Mouse (Mus musculus): Measurements from ENCODE around the gene Lrp6. TPM values are rescaled to one million over a fixed set of nuclear protein-coding genes. Genes with fewer than 3 reads are reported as not detected.

The Lrp6 gene
- polyA plus RNA-seq, 2 experiments = 6.2 to 6.9 TPM

DNA sequence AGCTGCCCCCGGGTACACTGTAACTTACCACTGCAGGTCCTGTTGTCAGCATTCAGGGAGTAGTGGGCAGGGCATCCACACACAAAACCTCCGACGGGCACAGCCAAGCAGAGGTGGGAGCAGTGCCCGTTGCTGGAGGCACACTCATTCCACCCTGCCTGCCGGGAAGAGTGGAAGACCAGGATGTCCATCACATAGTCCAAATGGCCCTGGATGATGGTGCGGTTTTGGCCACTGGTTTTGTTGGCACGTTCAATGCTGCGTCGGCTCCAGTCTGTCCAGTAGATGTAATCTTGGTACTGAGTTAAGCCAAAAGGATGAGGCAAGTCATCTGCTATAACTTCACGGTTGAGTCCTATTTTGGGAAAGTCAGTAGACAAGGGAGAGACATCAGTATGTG is 87.3 kb downstream of the Lrp6 start:
- ATAC-seq (ENCODE audit: insufficient read depth) (no peak), DNase-seq (ENCODE audit: low read depth in 3 of 3, low spot score in 3 of 3) (no peak)
- H3K36me3 ChIP-seq (replicated peaks; ENCODE audit: control insufficient read depth, insufficient read depth, low read depth) = peaks cover 5% of the 10 kb centered on the region
- no peak for TF ChIP-seq EP300 (IDR thresholded peaks at IDR 0.05; ENCODE audit: low read depth)
- TF ChIP-seq CTCF (IDR thresholded peaks at IDR 0.05; ENCODE audit: low read depth) = no peak
- no peak overlapping the region for H3K4me2 ChIP-seq (ENCODE audit: low read depth)
- H3K4me3 ChIP-seq (ENCODE audit: insufficient read depth in 1 of 2, low read depth in 2 of 2, low read length in 2 of 2) = no peak overlapping the region
- no peaks in the 10 kb centered on the region for H3K27me3 ChIP-seq (ENCODE audit: control insufficient read depth, insufficient read depth, low read length)
- no peak overlapping the region for H3K9ac ChIP-seq (replicated peaks)
- H3K27ac ChIP-seq = no peak overlapping the region
- WGBS (ENCODE audit: insufficient replicate concordance) = 82% methylated on average over 10 of the region's 10 CpGs
- no peaks in the 10 kb centered on the region for H3K9me3 ChIP-seq (ENCODE audit: control insufficient read depth, low read length)
- no peaks in the 10 kb centered on the region for H3K4me1 ChIP-seq (replicated peaks; ENCODE audit: control insufficient read depth in 2 of 2, insufficient read depth in 2 of 2, low read length in 1 of 2)

- ATAC-seq (ENCODE audit: insufficient read depth) (no peak), DNase-seq (ENCODE audit: low read depth in 3 of 3, low spot score in 3 of 3) (no peak)
- Histone ChIP-seq H3K36me3 (replicated peaks; ENCODE audit: control insufficient read depth, insufficient read depth, low read depth) (peaks cover 8% of the 10 kb centered on the region; the same call in 1 of the 2 replicates), H3K27me3 (ENCODE audit: control insufficient read depth, insufficient read depth, low read length) (no peaks in the 10 kb centered on the region), H3K4me3 (ENCODE audit: insufficient read depth in 1 of 2, low read depth in 2 of 2, low read length in 2 of 2) (no peak overlapping the region), H3K4me1 (replicated peaks; ENCODE audit: control insufficient read depth in 2 of 2, insufficient read depth in 2 of 2, low read length in 1 of 2) (peaks cover 0 to 6% of the 10 kb centered on the region in 2 experiments; a peak in 2 of 4 replicates), H3K4me2 (ENCODE audit: low read depth) (no peak overlapping the region), H3K9me3 (ENCODE audit: control insufficient read depth, low read length) (no peaks in the 10 kb centered on the region), H3K27ac (no peak overlapping the region), H3K9ac (replicated peaks) (no peak overlapping the region)
- WGBS (ENCODE audit: insufficient replicate concordance) = 84% methylated on average over 7 of the region's 7 CpGs
- TF ChIP-seq CTCF (IDR thresholded peaks at IDR 0.05; ENCODE audit: low read depth) (no peak), EP300 (IDR thresholded peaks at IDR 0.05; ENCODE audit: low read depth) (no peak)
Measured at GRCm38 (mm10) chr6:134473143-134473561, 93.6 kb downstream of the Lrp6 start.

DNA sequence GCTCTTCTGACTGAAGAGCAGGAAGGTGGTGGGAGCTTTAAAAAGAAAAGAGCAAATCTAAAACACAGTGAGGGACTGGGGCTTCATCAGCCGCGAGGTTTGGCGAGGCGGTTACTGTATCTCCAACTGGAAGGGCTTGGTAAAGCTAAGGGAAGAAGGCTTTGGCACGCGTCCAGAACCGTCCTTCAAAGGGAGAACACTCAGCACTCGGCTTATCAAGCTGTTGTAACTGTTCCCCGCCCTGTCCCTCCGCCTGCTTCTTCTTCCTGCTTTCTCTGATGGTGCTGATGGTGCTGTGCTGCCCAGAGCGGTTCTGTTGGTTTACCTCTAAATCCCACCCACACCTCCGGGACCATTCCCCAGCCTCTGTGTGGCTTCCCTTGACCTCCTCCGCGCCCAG is 95.9 kb downstream of the Lrp6 start:
- ATAC-seq (ENCODE audit: insufficient read depth) (peak; percentile 76), DNase-seq (ENCODE audit: low read depth in 3 of 3, low spot score in 3 of 3) (peak; percentile 36 to 47 (median 45))
- peaks cover 8% of the 10 kb centered on the region; the same call in 1 of the 2 replicates for H3K36me3 ChIP-seq (replicated peaks; ENCODE audit: control insufficient read depth, insufficient read depth, low read depth)
- no peak overlapping the region for H3K4me3 ChIP-seq (ENCODE audit: insufficient read depth in 1 of 2, low read depth in 2 of 2, low read length in 2 of 2)
- H3K27ac ChIP-seq = no peak overlapping the region
- peaks cover 0 to 6% of the 10 kb centered on the region in 2 experiments; a peak in 2 of 4 replicates for H3K4me1 ChIP-seq (replicated peaks; ENCODE audit: control insufficient read depth in 2 of 2, insufficient read depth in 2 of 2, low read length in 1 of 2)
- H3K4me2 ChIP-seq (ENCODE audit: low read depth) = no peak overlapping the region
- no peak for TF ChIP-seq EP300 (IDR thresholded peaks at IDR 0.05; ENCODE audit: low read depth)
- TF ChIP-seq CTCF (IDR thresholded peaks at IDR 0.05; ENCODE audit: low read depth) = no peak
- no peaks in the 10 kb centered on the region for H3K9me3 ChIP-seq (ENCODE audit: control insufficient read depth, low read length)
- H3K27me3 ChIP-seq (ENCODE audit: control insufficient read depth, insufficient read depth, low read length) = no peaks in the 10 kb centered on the region
- H3K9ac ChIP-seq (replicated peaks) = no peak overlapping the region
- WGBS (ENCODE audit: insufficient replicate concordance) = 38% methylated on average over 14 of the region's 14 CpGs

- Histone ChIP-seq H3K4me3 (ENCODE audit: insufficient read depth in 1 of 2, low read depth in 2 of 2, low read length in 2 of 2) (no peak overlapping the region), H3K27ac (no peak overlapping the region), H3K9ac (replicated peaks) (no peak overlapping the region), H3K4me2 (ENCODE audit: low read depth) (no peak overlapping the region), H3K36me3 (replicated peaks; ENCODE audit: control insufficient read depth, insufficient read depth, low read depth) (peaks cover 12% of the 10 kb centered on the region; the same call in 1 of the 2 replicates), H3K4me1 (replicated peaks; ENCODE audit: control insufficient read depth in 2 of 2, insufficient read depth in 2 of 2, low read length in 1 of 2) (peaks cover 0 to 6% of the 10 kb centered on the region in 2 experiments; a peak in 2 of 4 replicates), H3K27me3 (ENCODE audit: control insufficient read depth, insufficient read depth, low read length) (no peaks in the 10 kb centered on the region), H3K9me3 (ENCODE audit: control insufficient read depth, low read length) (no peaks in the 10 kb centered on the region)
- 91% methylated on average over 2 of the region's 2 CpGs for WGBS (ENCODE audit: insufficient replicate concordance)
- TF ChIP-seq EP300 (IDR thresholded peaks at IDR 0.05; ENCODE audit: low read depth) (no peak), CTCF (IDR thresholded peaks at IDR 0.05; ENCODE audit: low read depth) (no peak)
- no peak for ATAC-seq (ENCODE audit: insufficient read depth)
- DNase-seq (ENCODE audit: low read depth in 3 of 3, low spot score in 3 of 3) = no peak
Measured at GRCm38 (mm10) chr6:134469297-134469696, 97.5 kb downstream of the Lrp6 start.

GRCm38 (mm10) chr6:134466671-134467229 is 100.0 kb downstream of the Lrp6 start:
- no peak for ATAC-seq (ENCODE audit: insufficient read depth)
- WGBS (ENCODE audit: insufficient replicate concordance) = 82% methylated on average over 10 of the region's 10 CpGs
- H3K27ac ChIP-seq = no peak overlapping the region
- no peaks in the 10 kb centered on the region for H3K9me3 ChIP-seq (ENCODE audit: control insufficient read depth, low read length)
- no peak overlapping the region for H3K9ac ChIP-seq (replicated peaks)
- H3K4me1 ChIP-seq (replicated peaks; ENCODE audit: control insufficient read depth in 2 of 2, insufficient read depth in 2 of 2, low read length in 1 of 2) = peaks cover 0 to 6% of the 10 kb centered on the region in 2 experiments; a peak in 2 of 4 replicates
- TF ChIP-seq EP300 (IDR thresholded peaks at IDR 0.05; ENCODE audit: low read depth) (no peak), CTCF (IDR thresholded peaks at IDR 0.05; ENCODE audit: low read depth) (no peak)
- H3K4me3 ChIP-seq (ENCODE audit: insufficient read depth in 1 of 2, low read depth in 2 of 2, low read length in 2 of 2) = no peak overlapping the region
- no peak overlapping the region for H3K4me2 ChIP-seq (ENCODE audit: low read depth)
- peaks cover 16% of the 10 kb centered on the region for H3K36me3 ChIP-seq (replicated peaks; ENCODE audit: control insufficient read depth, insufficient read depth, low read depth)
- DNase-seq (ENCODE audit: low read depth in 3 of 3, low spot score in 3 of 3) = no peak
- no peaks in the 10 kb centered on the region for H3K27me3 ChIP-seq (ENCODE audit: control insufficient read depth, insufficient read depth, low read length)
